Mouse (Mus musculus): ENCODE measurements around the gene Chrng.

- TF ChIP-seq POLR2A (IDR thresholded peaks at IDR 0.05; ENCODE audit: insufficient read length, low read depth) (peak; percentile 90), CEBPB (IDR thresholded peaks at IDR 0.05; ENCODE audit: insufficient read depth, poor library complexity, severe bottlenecking) (no peak), TCF3 (IDR thresholded peaks at IDR 0.05; ENCODE audit: insufficient read length, low read depth) (no peak), E2F4 (IDR thresholded peaks at IDR 0.05; ENCODE audit: insufficient read depth) (no peak), USF1 (IDR thresholded peaks at IDR 0.05; ENCODE audit: low read depth) (no peak), TCF12 (IDR thresholded peaks at IDR 0.05; ENCODE audit: insufficient read depth, poor library complexity, severe bottlenecking) (no peak), MAX (IDR thresholded peaks at IDR 0.05; ENCODE audit: low read depth) (no peak)
Observed at GRCm38 (mm10) chr1:87213735-87214704, 9.6 kb downstream of the Chrng start, which contains the start of gene Eif4e2.
